Mouse (Mus musculus) lung, adult 2 months (tissue): ENCODE data around the gene Sprr2j-ps.

Experiments
- CTCF ChIP-seq: fragments of 200-500 bp; IDR thresholded peaks from 2 replicates; pipeline ENCODE4 v1.5.1; 2011; ENCODE audit warnings: mild to moderate bottlenecking, low read length, control low read depth; ENCODE audit not compliant: insufficient read depth
- POLR2A ChIP-seq: fragments of 200-500 bp; IDR thresholded peaks from 2 replicates; pipeline ENCODE4 v1.6.1; 2011; ENCODE audit warnings: low read depth, mild to moderate bottlenecking, control low read depth, low read length, borderline replicate concordance; ENCODE audit errors: extremely low read depth

DNA sequence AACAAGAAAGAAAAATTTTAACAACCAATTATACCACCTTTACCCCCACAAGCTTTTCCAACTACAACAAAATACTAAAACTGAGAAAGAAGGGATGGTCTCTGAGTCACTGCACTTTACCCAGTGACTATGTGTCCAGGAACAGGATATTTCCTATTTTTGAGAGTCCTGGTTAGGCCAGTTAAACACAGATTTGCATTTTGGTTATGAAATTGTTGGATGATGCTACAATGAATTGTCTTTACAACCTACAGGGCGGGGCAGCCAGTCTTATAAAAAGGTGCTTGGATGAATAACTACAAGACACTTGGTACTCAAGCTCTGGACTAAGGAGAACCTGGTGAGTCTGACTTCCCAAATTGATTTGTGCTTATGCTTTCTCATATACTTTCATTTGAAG is 32.5 kb upstream of the Sprr2j-ps start, which contains the start of gene Sprr2h:
- no peak for TF ChIP-seq POLR2A
- TF ChIP-seq CTCF, result no peak
